Mouse (Mus musculus) megakaryocyte, embryonic 14.5 days (primary cell): ENCODE results near the gene Nr6a1. TPM values are rescaled to one million over a fixed set of nuclear protein-coding genes. Genes with fewer than 3 reads are reported as not detected.
A peak's percentile ranks its signal among the peaks of the same experiment; 100 is the strongest.

ENCODE experiments used
- H3K27me3 ChIP-seq: replicated peaks from 2 replicates; pipeline ENCODE3; 2012; ENCODE audit warnings: inconsistent platforms
- H3K36me3 ChIP-seq: replicated peaks from 2 replicates; pipeline ENCODE3; 2012; ENCODE audit warnings: low read length, inconsistent platforms, mixed read lengths
- H3K4me1 ChIP-seq: 2 replicates; pipeline ENCODE4 v1.6.1; 2012; ENCODE audit warnings: inconsistent platforms
- H3K4me3 ChIP-seq: replicated peaks from 2 replicates; pipeline ENCODE3; 2012; ENCODE audit warnings: moderate library complexity, mild to moderate bottlenecking, inconsistent platforms
- H3K9me3 ChIP-seq: 2 replicates; pipeline ENCODE4 v1.6.1; 2012; ENCODE audit warnings: inconsistent platforms
- FLI1 ChIP-seq: IDR thresholded peaks from 2 replicates; pipeline ENCODE4 v1.6.1; 2012; ENCODE audit warnings: low read length, inconsistent platforms, mixed read lengths
- GATA1 ChIP-seq: IDR thresholded peaks from 3 replicates; pipeline ENCODE4 v1.6.1; 2012; ENCODE audit warnings: mixed read lengths, low read length, inconsistent platforms, borderline replicate concordance
- polyA plus RNA-seq: library from polyadenylated mRNA; stranded (reverse); fragments of >175 nt; gene quantifications from 2 replicates; pipeline ENCODE4 v1.2.3, GENCODE M21; 2012; ENCODE audit warnings: low replicate concordance; ENCODE audit not compliant: insufficient read depth

The Nr6a1 gene
- polyA plus RNA-seq, 1 experiment = 0.25 TPM

DNA sequence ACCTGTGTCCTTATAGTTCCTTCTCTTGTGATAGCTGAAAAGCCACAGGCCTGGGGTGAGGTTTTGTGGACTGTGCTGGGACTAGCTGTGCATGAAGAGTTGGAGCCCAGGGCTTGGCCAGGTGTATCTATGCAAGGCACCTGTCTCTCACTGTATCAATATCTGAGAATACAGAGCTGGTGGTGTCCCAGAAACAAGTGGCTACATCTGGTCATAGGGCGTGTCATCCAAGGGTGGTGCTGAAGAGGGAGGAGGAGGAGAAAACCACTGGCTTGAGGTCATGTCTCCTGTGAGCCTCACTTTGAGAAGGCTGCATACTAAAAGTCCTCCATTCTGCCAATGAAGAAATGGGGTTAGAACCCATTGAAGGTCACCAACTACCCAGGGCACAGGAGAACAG is 10.5 kb upstream of the Nr6a1 start:
- Histone ChIP-seq H3K4me1 (no peaks in the 10 kb centered on the region), H3K27me3 (peaks cover 39% of the 10 kb centered on the region), H3K36me3 (no peaks in the 10 kb centered on the region), H3K9me3 (peaks cover 5% of the 10 kb centered on the region; the same call in 1 of the 2 replicates), H3K4me3 (no peak overlapping the region)
- TF ChIP-seq GATA1 = no peak
- no peak for TF ChIP-seq FLI1

DNA sequence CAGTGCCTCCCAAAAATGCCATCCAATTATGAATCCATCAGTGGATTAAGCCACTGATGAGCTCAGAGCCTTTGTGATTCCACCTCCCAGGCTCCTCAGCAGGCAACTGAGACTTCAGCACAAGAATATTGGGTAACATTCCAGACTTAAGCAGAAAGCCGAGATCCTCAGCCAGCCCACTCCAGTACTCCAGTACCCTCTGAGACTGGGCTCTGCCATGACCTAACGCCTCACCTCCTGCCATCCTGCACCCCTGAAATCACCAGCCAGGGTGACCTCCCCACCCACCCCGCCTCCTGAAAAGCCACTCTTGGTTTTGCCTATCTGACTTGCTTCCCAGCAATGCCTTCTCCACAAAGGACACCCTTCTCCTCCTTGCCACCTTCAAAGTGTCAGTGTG is 9.9 kb upstream of the Nr6a1 start:
- no peaks in the 10 kb centered on the region for H3K4me1 ChIP-seq
- H3K9me3 ChIP-seq = peaks cover 5% of the 10 kb centered on the region; the same call in 1 of the 2 replicates
- no peak overlapping the region for H3K4me3 ChIP-seq
- H3K27me3 ChIP-seq = peaks cover 43% of the 10 kb centered on the region
- TF ChIP-seq GATA1 = no peak
- TF ChIP-seq FLI1 = no peak
- no peaks in the 10 kb centered on the region for H3K36me3 ChIP-seq

DNA sequence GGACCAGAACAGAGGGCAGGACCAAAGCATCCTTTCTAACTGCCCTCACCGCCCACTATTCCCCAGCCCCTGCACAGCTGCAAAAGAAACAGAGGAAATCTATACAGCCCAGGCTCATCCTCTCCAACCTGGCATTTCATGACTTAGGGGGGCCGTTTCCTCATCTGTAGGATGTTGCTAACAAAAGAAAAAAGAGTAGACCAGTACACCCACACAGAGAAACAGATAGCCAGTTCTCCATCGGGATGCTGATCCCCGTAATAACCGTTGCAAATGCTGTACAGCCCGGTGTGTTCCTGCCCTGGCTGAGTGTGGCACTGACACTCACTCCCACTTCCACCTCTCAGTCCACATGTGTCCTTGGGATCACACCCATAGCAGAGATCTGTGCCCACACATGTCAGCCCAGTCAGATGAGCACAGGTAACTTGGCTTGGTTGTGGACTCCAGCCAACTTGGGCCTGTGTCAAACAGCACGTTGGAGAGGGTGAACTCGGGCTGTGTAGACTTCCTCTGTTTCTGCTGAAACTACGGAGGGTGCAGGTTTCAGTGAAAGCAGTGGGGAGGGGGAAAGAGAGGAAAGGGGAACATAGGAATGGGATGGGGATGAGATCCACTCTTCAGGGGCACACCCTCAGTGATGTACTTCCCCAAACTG is 9.4 kb upstream of the Nr6a1 start:
- Histone ChIP-seq H3K4me1 (peaks cover 4% of the 10 kb centered on the region), H3K9me3 (peaks cover 5% of the 10 kb centered on the region; the same call in 1 of the 2 replicates), H3K36me3 (no peaks in the 10 kb centered on the region), H3K27me3 (peaks cover 48% of the 10 kb centered on the region), H3K4me3 (peak overlapping the region; percentile 18)
- TF ChIP-seq FLI1 (no peak), GATA1 (no peak)

DNA sequence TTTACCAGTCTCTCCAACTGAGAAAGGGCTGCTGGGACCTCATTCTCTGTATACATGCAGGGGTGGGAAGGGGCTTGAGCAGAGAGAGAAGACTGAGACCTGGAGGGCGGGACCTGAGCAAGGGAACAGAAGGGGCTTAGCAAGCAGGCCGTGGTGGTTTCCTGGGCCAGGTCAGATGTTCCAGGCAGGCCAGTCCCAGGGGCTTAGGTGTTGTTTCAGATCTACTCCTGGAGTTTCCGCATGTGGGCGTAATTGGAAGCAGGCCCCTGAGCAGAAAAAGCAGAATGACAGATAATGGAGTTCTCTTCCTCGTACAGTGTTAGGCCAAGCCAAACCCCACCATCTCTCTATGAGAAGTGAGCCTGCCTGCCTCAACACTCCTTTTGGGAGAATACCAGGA is 7.4 kb upstream of the Nr6a1 start:
- H3K4me1 ChIP-seq = peaks cover 8% of the 10 kb centered on the region
- H3K9me3 ChIP-seq = peaks cover 5% of the 10 kb centered on the region; the same call in 1 of the 2 replicates
- H3K27me3 ChIP-seq = peaks cover 61% of the 10 kb centered on the region
- H3K36me3 ChIP-seq = no peaks in the 10 kb centered on the region
- no peak overlapping the region for H3K4me3 ChIP-seq
- TF ChIP-seq FLI1 = no peak
- no peak for TF ChIP-seq GATA1

DNA sequence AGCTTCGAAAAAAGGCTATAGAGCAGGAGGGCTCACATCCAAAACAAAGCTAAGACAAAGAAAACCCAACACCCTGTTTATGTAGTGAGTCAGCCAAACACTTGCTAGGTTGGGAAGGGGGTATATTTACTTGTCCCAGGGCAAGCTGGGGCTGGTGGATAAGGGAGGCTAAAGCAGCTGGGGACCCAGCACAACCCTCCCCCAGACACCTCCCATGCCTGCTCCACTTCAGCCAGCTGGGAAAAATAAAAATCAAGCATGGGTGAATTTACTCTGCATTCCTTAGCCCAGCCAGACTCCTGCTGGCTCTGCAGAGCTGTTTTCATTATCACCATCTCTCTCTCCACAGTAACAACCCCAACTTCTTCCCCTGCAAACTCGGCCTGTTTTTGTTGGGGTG is 6.4 kb upstream of the Nr6a1 start:
- TF ChIP-seq FLI1 (no peak), GATA1 (no peak)
- Histone ChIP-seq H3K4me1 (peaks cover 8% of the 10 kb centered on the region), H3K36me3 (no peaks in the 10 kb centered on the region), H3K4me3 (no peak overlapping the region), H3K9me3 (peaks cover 2% of the 10 kb centered on the region; the same call in 1 of the 2 replicates), H3K27me3 (peaks cover 65% of the 10 kb centered on the region)

DNA sequence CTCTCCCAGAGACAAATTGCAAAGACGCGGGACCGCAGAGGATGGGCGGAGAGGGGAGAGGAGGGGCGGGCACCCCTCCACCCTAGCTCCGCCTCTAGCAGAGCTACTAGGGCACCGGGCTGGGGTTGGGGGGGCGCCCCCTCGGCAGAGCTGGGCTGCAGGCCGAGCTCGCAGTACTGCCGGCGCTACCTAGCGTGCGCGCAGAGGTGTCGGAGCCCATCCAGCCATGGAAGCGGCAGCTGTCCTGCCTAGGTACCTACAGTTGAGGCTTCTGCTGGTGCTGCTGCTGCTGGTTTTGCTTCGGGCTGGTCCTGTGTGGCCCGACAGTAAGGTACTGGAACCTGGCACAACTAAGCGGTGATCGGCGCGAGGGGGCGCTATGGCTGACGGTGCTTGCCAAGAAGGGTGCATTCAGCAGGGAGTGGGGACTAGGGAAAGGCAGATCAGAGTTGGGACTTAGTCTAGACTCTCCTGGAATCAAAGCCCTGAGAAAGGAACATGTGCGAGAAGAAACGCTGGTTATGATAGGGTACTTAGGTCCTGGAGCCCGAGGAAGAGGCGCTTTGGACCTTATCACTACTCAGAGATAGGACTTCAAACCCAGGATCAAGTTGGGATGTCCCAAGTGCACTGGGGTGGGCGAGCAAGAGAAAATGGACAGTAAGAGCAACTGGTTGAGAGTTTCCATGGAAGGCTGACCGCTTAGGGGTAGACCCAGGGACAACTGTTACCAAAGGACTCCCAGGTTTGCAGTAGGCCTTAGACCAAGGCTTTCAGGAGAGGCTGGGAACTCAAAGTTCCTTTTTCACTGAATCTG is 4.6 kb upstream of the Nr6a1 start, which contains the start of gene Olfml2a:
Olfml2a (plus strand) TSS at position 128 of the 817 bp plus-strand sequence.
- H3K27me3 ChIP-seq = peaks cover 64% of the 10 kb centered on the region
- H3K4me1 ChIP-seq = peaks cover 11% of the 10 kb centered on the region
- peak within 1 kb of the TSS; percentile 88 for H3K4me3 ChIP-seq
- no peaks in the 10 kb centered on the region for H3K36me3 ChIP-seq
- H3K9me3 ChIP-seq = no peaks in the 10 kb centered on the region
- TF ChIP-seq GATA1 (no peak), FLI1 (no peak)

DNA sequence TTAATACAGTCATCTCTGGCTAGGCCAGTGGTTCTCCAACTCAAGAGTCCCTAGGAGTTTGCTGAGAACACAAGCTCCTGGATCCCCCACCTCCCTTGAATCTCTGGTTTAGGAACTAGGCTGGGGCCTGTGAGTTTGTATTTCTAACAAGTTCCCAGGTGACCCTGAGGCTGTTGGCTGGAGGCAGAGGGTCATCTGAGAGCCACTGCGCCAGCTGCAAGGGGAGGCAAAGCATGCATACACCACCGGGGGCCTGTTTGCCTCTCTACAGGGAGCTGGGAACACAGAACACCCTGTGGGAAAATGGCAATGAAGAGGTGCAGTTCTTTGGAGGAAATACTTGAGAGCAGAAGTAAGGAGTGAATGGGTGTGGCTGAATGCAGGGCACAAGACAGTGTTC is 2.8 kb upstream of the Nr6a1 start:
- TF ChIP-seq GATA1 (no peak), FLI1 (no peak)
- H3K4me3 ChIP-seq = no peak overlapping the region
- H3K36me3 ChIP-seq = no peaks in the 10 kb centered on the region
- H3K4me1 ChIP-seq = peaks cover 19% of the 10 kb centered on the region
- peaks cover 62% of the 10 kb centered on the region for H3K27me3 ChIP-seq
- no peaks in the 10 kb centered on the region for H3K9me3 ChIP-seq

DNA sequence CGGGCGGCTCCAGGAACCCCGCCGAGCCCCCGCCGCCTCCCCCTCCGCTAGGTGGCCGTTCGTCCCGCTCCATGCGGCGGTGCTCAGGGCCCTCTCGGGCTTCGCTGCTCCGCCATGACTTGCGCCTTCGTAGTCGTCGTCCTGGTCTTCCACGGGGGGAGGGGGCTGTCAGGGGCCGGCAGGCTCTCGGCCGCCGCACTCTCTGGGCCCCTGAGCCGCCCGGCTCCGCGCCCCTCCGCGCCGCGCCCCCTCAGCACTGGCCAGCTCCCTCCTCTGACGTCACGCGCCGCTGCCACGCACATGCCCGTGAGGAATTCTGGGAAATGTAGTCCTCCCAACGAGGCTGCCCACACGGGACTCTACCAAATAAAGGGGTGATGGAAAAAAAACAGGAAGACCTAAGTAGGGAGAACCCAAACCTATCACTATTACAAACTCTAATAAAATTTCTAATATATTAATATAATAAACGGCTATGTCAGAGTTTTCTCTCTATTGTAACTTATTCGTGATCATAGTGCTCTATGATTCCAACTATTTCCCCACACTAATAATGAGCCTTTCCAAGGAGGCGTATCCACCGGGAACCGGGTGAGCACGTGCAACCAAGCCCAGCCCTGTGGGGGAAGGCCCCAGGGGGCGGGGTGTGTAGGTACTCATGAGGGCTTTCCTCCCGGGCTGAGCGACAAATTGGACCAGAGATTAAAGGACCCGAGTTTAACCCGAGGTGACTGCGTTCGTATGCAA is 1.2 kb downstream of the Nr6a1 start:
- Histone ChIP-seq H3K36me3 (no peaks in the 10 kb centered on the region), H3K4me1 (peaks cover 18% of the 10 kb centered on the region), H3K27me3 (peaks cover 44% of the 10 kb centered on the region), H3K4me3 (peak overlapping the region; percentile 93), H3K9me3 (no peaks in the 10 kb centered on the region)
- TF ChIP-seq FLI1 (no peak), GATA1 (no peak)

DNA sequence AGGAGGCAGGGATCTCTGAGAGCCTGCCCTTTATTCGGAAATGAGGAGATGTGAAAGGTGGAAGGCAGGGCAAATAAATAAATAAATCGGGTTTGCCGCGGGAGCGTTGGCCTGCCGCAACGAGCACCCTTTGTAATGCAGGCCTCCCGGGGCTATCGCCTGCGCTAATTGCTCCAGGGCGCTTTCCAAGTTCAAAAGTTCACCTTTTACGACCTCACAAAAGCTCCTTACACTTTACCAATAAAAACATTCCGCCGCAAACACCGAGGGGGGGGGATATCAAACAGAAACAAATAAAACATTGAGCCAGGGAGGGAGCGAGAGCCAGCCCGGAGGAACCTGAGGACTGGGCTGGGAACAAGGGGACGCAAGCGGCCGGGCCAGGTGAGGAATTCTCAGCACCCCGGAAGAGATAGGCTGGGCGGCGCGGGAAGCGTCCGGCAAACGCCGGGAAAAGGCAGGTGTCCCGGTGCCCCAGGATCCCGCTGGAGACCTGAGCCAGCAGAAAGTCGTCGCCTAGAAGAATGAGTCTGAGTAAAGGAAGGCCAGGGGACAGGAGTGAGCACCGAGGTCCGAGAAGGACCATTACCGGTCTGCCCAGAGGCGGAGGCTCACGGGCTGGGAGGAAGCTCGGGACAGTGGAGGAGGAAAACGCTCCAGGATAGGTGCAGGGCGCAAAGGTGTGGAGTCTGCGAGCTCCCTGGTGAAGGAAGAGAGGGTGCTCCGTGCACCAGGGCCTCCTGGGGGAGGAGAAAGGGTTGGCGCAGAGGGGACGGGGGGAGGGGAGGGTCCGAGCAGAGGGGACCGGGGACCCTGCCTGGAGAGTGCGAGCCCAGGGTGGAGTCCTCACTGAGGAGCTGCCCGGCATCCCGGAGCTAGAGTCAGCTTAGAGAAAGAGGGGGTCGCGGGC is 2.1 kb downstream of the Nr6a1 start:
- Histone ChIP-seq H3K4me1 (peaks cover 18% of the 10 kb centered on the region), H3K36me3 (no peaks in the 10 kb centered on the region), H3K9me3 (no peaks in the 10 kb centered on the region), H3K4me3 (peak overlapping the region; percentile 93), H3K27me3 (peaks cover 39% of the 10 kb centered on the region)
- no peak for TF ChIP-seq FLI1
- no peak for TF ChIP-seq GATA1
